Mouse (Mus musculus): ENCODE data around the gene 2810021J22Rik.

DNA sequence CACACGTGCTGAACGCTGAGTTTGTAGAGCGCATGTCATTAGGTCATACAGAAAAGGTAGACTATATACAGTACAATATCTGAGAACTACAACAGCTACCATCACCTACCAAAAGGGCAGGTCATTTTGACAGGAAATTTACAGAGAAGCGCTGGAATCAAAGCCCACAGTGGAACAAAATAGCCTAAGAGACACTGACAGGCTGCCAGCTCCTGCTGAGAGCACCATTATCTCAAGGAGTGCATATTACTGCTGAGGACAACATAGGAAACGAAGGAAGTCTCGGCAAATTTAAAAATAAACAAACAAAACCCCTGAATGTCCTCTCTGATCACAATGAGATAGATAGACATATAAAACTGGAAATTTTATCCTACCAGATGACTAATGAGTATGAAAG lies 30.5 kb downstream of the 2810021J22Rik start:
- TF ChIP-seq CTCF (IDR thresholded peaks at IDR 0.05; ENCODE audit: low read depth, low read length) (no peak), POLR2A (IDR thresholded peaks at IDR 0.05; ENCODE audit: borderline replicate concordance, low read depth, low read length) (no peak)
